Mouse (Mus musculus): Measurements from ENCODE around the gene Tlk1.
A peak's percentile ranks its signal among the peaks of the same experiment; 100 is the strongest.

Gene Tlk1

DNA sequence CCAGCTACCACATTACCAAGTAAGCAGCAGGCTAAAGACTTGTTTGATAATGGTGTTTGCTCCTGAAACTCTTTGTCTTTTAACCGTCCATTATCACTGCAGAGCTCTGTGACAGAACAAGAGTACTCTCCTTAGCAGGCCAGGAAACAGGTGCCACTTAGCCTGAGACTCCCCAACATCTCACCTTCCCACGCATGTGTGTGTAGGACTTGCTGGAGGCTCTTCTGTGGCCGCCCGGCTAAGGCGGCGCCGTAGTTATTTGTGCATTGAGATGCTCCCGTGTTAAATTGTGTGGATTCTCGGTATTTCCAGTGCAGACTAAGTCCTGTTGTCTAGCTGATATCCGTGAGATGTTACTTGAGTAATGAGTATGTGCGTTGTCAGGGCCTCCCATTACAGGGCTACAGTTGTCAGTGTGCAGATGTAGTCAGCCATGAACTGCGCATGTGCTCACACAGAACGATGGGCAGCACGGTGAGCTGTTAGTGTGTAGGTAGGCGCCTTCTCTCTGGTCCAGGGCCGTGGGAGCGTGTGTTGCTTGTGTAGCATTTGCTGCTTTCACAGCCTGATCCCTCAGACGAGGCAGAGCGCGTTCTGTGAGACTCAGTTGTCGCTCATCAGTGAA, 137.0 kb downstream of the Tlk1 start:
- DNase-seq (ENCODE audit: low read depth): no peak

DNA sequence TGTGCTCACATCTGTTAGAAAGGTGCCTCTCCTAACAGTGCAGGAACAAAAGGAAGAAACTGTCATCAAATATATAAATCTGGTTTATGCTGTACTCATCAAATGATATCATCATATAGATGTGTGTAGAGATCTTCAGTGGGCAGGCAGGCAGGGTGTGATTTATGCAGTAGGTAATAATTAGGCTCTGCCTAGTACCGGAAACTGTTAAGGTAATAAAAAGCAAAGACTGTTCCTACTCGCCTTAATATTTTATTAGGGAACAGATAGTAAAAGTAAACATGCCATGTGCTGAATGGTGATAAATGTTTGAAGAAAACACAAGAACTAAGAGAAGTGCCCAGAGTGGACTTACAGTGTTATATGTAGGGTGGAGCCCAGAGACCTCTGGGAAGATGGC, 143.2 kb downstream of the Tlk1 start:
- no peak for DNase-seq (ENCODE audit: low read depth)

DNA sequence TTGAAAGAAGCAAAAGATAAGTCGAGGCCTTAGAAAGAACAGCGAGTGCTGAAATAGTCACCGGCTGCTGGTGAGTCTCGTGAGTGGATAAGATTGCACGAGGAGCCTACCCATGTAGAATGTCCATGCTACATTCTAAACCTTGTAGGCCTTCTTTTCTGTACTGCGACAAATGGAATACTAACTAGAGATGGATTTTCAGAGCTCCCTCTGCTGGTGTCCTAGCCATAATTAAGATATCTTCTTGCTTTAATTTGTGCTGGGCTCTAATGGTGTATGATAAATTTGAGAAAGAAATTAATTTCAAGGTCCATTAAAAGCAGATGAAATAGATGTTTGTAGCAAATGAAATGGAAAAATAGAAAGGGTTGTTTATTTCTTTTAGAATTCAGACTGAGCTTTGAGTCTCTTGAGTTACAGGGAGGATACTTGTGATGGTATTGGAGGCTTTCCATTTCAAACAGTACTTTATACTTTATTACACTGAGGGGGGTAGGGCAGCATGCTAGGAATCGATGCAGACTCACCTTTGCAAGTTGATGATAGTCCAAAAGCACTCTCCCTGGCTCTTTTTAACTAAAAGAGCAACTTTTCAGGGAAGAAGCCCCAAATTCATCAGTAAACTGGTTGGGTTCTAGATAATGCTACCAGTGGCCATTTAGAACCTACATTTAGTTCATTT, 151.9 kb downstream of the Tlk1 start:
- peak; percentile 43 for DNase-seq (ENCODE audit: low read depth)

DNA sequence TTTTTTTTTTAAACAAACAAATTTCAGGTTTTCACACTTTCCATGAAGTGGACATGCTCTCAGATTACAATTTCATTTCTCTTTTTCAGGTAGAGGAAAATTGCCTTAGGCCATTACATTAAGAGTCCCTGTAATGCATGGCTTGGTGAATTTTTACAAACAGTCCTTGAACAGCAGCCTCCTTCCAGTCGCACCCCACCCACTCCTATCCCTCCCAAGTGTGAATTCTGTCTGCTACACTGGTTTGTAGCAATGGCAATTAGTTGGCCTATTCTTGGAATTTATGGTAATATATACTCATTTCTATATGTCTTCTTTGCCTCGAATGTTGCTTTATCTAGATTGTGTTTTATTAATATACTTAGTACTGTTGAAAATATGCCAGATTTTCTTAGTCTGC, 153.1 kb downstream of the Tlk1 start:
- no peak for DNase-seq (ENCODE audit: low read depth)

DNA sequence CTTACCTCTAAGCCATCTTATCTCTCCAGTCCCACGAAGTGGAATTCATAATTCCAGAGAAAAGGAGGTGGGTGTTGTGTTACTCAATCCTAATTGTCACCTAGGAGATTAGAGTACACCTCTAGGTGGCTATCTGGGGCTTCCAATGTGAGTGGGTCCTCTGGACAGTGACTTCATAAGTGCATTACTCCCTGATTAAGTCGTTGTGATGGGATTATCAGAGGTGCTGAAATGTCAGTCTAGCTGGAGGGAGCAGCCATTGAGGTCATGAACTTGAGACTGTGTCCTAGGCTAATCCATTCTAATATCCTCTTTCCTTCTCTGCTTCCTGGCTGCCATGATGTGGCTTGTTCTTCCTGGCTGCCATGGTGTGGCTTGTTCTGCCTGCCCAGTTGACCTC, 155.6 kb downstream of the Tlk1 start:
- DNase-seq (ENCODE audit: low read depth): no peak

DNA sequence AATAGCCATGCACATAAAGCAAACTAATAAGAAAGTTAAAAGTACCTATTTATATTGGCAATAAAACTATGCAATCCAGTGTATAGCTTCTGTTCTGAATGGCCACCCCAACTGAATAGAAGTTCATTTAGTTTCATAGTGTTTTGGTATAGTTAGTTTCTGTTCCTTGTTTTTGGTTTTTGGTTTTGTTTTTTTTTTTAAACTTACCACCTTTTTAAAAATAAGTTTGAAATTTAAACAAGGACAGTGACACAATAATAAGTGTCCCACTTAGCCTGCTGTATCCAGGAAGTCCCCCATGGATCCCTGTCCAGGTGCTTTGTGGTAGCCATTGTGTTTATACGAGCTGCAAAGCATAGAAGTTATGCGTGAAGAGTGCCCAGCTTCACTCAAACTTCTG, 156.3 kb downstream of the Tlk1 start:
- DNase-seq (ENCODE audit: low read depth): no peak

DNA sequence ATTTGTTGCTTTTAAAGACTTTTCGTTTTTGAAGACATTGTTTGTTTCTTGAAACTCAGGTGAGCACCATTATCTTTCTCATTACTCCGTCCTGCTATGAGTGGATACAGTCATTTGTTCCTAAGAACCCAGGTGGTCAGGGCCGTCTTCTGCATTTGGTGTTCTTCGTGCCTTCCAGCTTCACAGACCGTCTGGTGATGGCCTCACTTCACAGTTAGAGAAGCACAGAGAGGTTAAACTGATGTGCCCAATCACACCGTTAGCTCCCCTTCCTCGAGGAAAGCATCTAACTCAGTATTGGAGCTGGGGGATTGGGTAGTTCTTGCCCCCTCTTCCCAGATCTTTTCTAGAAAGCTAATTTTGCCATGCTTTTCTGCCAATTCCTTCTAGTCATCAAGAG, 158.5 kb downstream of the Tlk1 start:
- no peak for DNase-seq (ENCODE audit: low read depth)

DNA sequence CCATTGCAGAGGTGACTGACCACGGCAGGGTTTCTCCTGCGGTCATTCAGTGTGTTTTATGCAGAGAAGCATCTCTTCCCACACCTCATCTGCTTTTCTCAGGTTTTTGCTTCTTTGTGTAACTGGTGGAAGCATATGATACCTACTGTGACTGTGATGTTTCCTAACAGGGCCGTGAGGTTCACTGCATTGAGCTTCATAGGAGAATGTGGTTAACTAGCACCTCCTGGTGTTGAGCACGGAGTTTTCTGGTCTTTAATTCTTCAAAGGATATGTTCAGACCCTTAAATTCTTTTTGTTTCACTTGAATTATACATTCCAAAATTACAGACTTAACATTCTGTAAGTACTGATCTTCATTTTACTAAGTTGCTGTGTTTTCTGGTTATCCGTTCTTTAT, 161.8 kb downstream of the Tlk1 start:
- DNase-seq (ENCODE audit: low read depth): peak; percentile 56

Measured in induced T-regulatory cell, adult 2 months (primary cell).